Mouse (Mus musculus): ENCODE results near the gene Vcp. TPM values are rescaled to one million over a fixed set of nuclear protein-coding genes. Genes with fewer than 3 reads are reported as not detected.
A peak's percentile ranks its signal among the peaks of the same experiment; 100 is the strongest.
"Not testable (repeated sequence)": the region's sequence is repeated elsewhere in the genome, so short reads cannot be mapped to it uniquely, and the experiment has no call there.

Gene Vcp
- polyA plus RNA-seq, 1 experiment: 118 TPM

GRCm38 (mm10) chr4:42988296-42988695 lies 12.0 kb downstream of the Vcp start:
- 91% methylated on average over 1 of the region's 1 CpGs for WGBS
- TF ChIP-seq CTCF (IDR thresholded peaks at IDR 0.05; ENCODE audit: insufficient read depth, low read length): no peak
- TF ChIP-seq POLR2A (IDR thresholded peaks at IDR 0.05; ENCODE audit: borderline replicate concordance, extremely low read depth, low read depth, low read length): no peak
- Histone ChIP-seq H3K4me3 (replicated peaks; ENCODE audit: extremely low read depth, low read depth, low read length) (no peak overlapping the region), H3K4me1 (ENCODE audit: control insufficient read depth, insufficient read depth, low read length) (no peaks in the 10 kb centered on the region)
- no peak for DNase-seq

GRCm38 (mm10) chr4:42980467-42980866 lies 19.8 kb downstream of the Vcp start:
- not testable (repeated sequence) for H3K4me1 ChIP-seq (ENCODE audit: control insufficient read depth, insufficient read depth, low read length); H3K4me3 ChIP-seq (replicated peaks; ENCODE audit: extremely low read depth, low read depth, low read length); DNase-seq
- 89% methylated on average over 8 of the region's 8 CpGs for WGBS

- 90% methylated on average over 4 of the region's 4 CpGs for whole genome bisulfite sequencing
Measured at GRCm38 (mm10) chr4:42978062-42978461, 22.2 kb downstream of the Vcp start.

GRCm38 (mm10) chr4:42973868-42974267 lies 26.4 kb downstream of the Vcp start:
- H3K4me3 ChIP-seq (replicated peaks; ENCODE audit: extremely low read depth, low read depth, low read length): no peak overlapping the region
- no peaks in the 10 kb centered on the region for H3K4me1 ChIP-seq (ENCODE audit: control insufficient read depth, insufficient read depth, low read length)
- WGBS: 73% methylated on average over 5 of the region's 5 CpGs
- no peak for TF ChIP-seq POLR2A (IDR thresholded peaks at IDR 0.05; ENCODE audit: borderline replicate concordance, extremely low read depth, low read depth, low read length)
- no peak for TF ChIP-seq CTCF (IDR thresholded peaks at IDR 0.05; ENCODE audit: insufficient read depth, low read length)
- no peak for DNase-seq

More at GRCm38 (mm10) chr4:42978062-42978461, 22.2 kb downstream of the Vcp start:
- Histone ChIP-seq H3K4me3 (replicated peaks; ENCODE audit: extremely low read depth, low read depth, low read length) (no peak overlapping the region), H3K4me1 (ENCODE audit: control insufficient read depth, insufficient read depth, low read length) (no peaks in the 10 kb centered on the region)
- TF ChIP-seq CTCF (IDR thresholded peaks at IDR 0.05; ENCODE audit: insufficient read depth, low read length) (no peak), POLR2A (IDR thresholded peaks at IDR 0.05; ENCODE audit: borderline replicate concordance, extremely low read depth, low read depth, low read length) (no peak)
- DNase-seq: no peak

- no peaks in the 10 kb centered on the region for H3K4me1 ChIP-seq (ENCODE audit: control insufficient read depth, insufficient read depth, low read length)
- DNase-seq: no peak
- WGBS: 75% methylated on average over 4 of the region's 4 CpGs
- no peak overlapping the region for H3K4me3 ChIP-seq (replicated peaks; ENCODE audit: extremely low read depth, low read depth, low read length)
- TF ChIP-seq POLR2A (IDR thresholded peaks at IDR 0.05; ENCODE audit: borderline replicate concordance, extremely low read depth, low read depth, low read length): no peak
- TF ChIP-seq CTCF (IDR thresholded peaks at IDR 0.05; ENCODE audit: insufficient read depth, low read length): no peak
Measured at GRCm38 (mm10) chr4:42972952-42973351, 27.4 kb downstream of the Vcp start.

GRCm38 (mm10) chr4:42969304-42969703 lies 31.0 kb downstream of the Vcp start, which contains the start of gene 1700022I11Rik:
Gene 1700022I11Rik, plus strand, starts transcription at chr4:42969604.
- H3K4me1 ChIP-seq (ENCODE audit: control insufficient read depth, insufficient read depth, low read length): no peaks in the 10 kb centered on the region
- 90% methylated on average over 4 of the region's 4 CpGs for WGBS
- no peak for DNase-seq
- TF ChIP-seq POLR2A (IDR thresholded peaks at IDR 0.05; ENCODE audit: borderline replicate concordance, extremely low read depth, low read depth, low read length) (no peak), CTCF (IDR thresholded peaks at IDR 0.05; ENCODE audit: insufficient read depth, low read length) (no peak)
- no peak within 1 kb of the TSS for H3K4me3 ChIP-seq (replicated peaks; ENCODE audit: extremely low read depth, low read depth, low read length)

- H3K4me3 ChIP-seq (replicated peaks; ENCODE audit: extremely low read depth, low read depth, low read length): no peak overlapping the region
- no peak for TF ChIP-seq POLR2A (IDR thresholded peaks at IDR 0.05; ENCODE audit: borderline replicate concordance, extremely low read depth, low read depth, low read length)
- peak; percentile 45; the same call in 1 of the 2 replicates for TF ChIP-seq CTCF (IDR thresholded peaks at IDR 0.05; ENCODE audit: insufficient read depth, low read length)
- H3K4me1 ChIP-seq (ENCODE audit: control insufficient read depth, insufficient read depth, low read length): no peaks in the 10 kb centered on the region
- WGBS: 17% methylated on average over 12 of the region's 12 CpGs
- DNase-seq: no peak
Measured at GRCm38 (mm10) chr4:42965039-42965719, 35.1 kb downstream of the Vcp start.

- no peaks in the 10 kb centered on the region for H3K4me1 ChIP-seq (ENCODE audit: control insufficient read depth, insufficient read depth, low read length)
- 94% methylated on average over 2 of the region's 2 CpGs for WGBS
Measured at GRCm38 (mm10) chr4:42963480-42963879, 36.8 kb downstream of the Vcp start.

GRCm38 (mm10) chr4:42961592-42961991 lies 38.7 kb downstream of the Vcp start:
- WGBS: 16% methylated on average over 4 of the region's 4 CpGs
- peak; percentile 90 for TF ChIP-seq CTCF (IDR thresholded peaks at IDR 0.05; ENCODE audit: insufficient read depth, low read length)
- no peak for TF ChIP-seq POLR2A (IDR thresholded peaks at IDR 0.05; ENCODE audit: borderline replicate concordance, extremely low read depth, low read depth, low read length)
- DNase-seq: peak; percentile 57
- Histone ChIP-seq H3K4me3 (replicated peaks; ENCODE audit: extremely low read depth, low read depth, low read length) (no peak overlapping the region), H3K4me1 (ENCODE audit: control insufficient read depth, insufficient read depth, low read length) (no peaks in the 10 kb centered on the region)

More at GRCm38 (mm10) chr4:42963480-42963879, 36.8 kb downstream of the Vcp start:
- H3K4me3 ChIP-seq (replicated peaks; ENCODE audit: extremely low read depth, low read depth, low read length): no peak overlapping the region
- DNase-seq: no peak
- TF ChIP-seq POLR2A (IDR thresholded peaks at IDR 0.05; ENCODE audit: borderline replicate concordance, extremely low read depth, low read depth, low read length): no peak
- no peak for TF ChIP-seq CTCF (IDR thresholded peaks at IDR 0.05; ENCODE audit: insufficient read depth, low read length)

- H3K4me3 ChIP-seq (replicated peaks; ENCODE audit: extremely low read depth, low read depth, low read length): no peak overlapping the region
- H3K4me1 ChIP-seq (ENCODE audit: control insufficient read depth, insufficient read depth, low read length): no peaks in the 10 kb centered on the region
- WGBS: 58% methylated on average over 4 of the region's 4 CpGs
- TF ChIP-seq POLR2A (IDR thresholded peaks at IDR 0.05; ENCODE audit: borderline replicate concordance, extremely low read depth, low read depth, low read length): no peak
- TF ChIP-seq CTCF (IDR thresholded peaks at IDR 0.05; ENCODE audit: insufficient read depth, low read length): no peak
- DNase-seq: no peak
Measured at GRCm38 (mm10) chr4:42959382-42959781, 40.9 kb downstream of the Vcp start.

Data from lung, adult 2 months (tissue).